Comparison of ENCODE assay signal across 8 mouse cellular contexts in the genomic region with DNA sequence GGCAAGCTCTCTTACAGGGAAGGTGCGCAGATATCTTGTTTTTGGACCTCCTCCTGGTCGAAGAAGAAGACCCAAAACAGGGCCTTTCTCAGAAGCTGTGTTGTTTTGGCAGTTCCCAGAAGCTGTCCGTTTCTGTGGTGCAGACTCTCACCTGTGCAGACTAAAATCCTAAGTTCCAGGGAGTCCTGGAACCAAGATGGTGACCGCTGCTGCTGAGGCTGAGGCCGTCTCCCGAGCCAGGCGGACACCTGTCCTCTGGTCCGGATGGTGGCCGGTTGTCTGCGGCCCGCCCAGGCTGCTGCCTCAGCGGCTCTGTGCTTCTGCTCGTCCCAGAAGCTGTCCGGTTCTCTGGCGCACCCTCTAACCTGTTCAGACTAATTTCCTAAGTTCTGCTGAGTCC.
DNase-seq lines count a peak whose midpoint lies in the region.
"Not testable (repeated sequence)": the region's sequence is repeated elsewhere in the genome, so short reads cannot be mapped to it uniquely, and the experiment has no call there.

No protein-coding gene starts in this region.

- peak; percentile 53 for DNase-seq in cerebellum, adult 11 months
- peak; percentile 86 to 92 for DNase-seq in frontal cortex, postnatal 25 days (ENCODE audit: low spot score in 2 of 2)
- peak; percentile 69 to 78 for DNase-seq in heart, postnatal 10 days
- peak; percentile 83 for DNase-seq in layer of hippocampus, adult 11-12 months (ENCODE audit: low spot score)
- DNase-seq in left cerebral cortex, postnatal 10 days (ENCODE audit: extremely low spot score in 1 of 2, low spot score in 2 of 2): peak; percentile 74 to 83
- peak; percentile 97 for DNase-seq in ovary, postnatal 10 days (ENCODE audit: low spot score)
- DNase-seq in testis, postnatal 10 days (ENCODE audit: low spot score): peak; percentile 85
- DNase-seq in urinary bladder, postnatal 4 days (ENCODE audit: low spot score in 2 of 2): peak; percentile 90 to 99

- intact Hi-C loops in heart, postnatal 10 days (cut with DNase I); left cerebral cortex, postnatal 10 days (cut with DNase I): not testable (repeated sequence)

Comparison
In these comparisons a context has a peak if more than half of its experiments do, and no peak if none do; other contexts are left out.
1. Peak in every context shown above with its lines: DNase-seq.